Mouse (Mus musculus): Measurements from ENCODE around the gene Bicdl2.

- no peak for TF ChIP-seq POLR2A (IDR thresholded peaks at IDR 0.05; ENCODE audit: low read depth, low read length)
- no peak for TF ChIP-seq CTCF (IDR thresholded peaks at IDR 0.05; ENCODE audit: extremely low read depth, insufficient read depth, insufficient read length, insufficient replicate concordance)
These were observed 11.2 kb downstream of the Bicdl2 start for GRCm38 (mm10) chr17:23671519-23671918.
